Mouse (Mus musculus) layer of hippocampus, postnatal 14 days (tissue): ENCODE measurements around the gene Tbx10. TPM values are rescaled to one million over a fixed set of nuclear protein-coding genes. Genes with fewer than 3 reads are reported as not detected.
A peak's percentile ranks its signal among the peaks of the same experiment; 100 is the strongest.
"Not testable (repeated sequence)": the region's sequence is repeated elsewhere in the genome, so short reads cannot be mapped to it uniquely, and the experiment has no call there.

Source experiments
- DNase-seq, 2 experiments: peaks; one replicate each; pipeline ENCODE4 v3.0.0; 2021 to 2022; ENCODE audit warnings: low spot score in 2 of 2, mixed read lengths in 1 of 2
- long read RNA-seq, 2 experiments: library from polyadenylated mRNA; stranded (forward); transcript quantifications; one replicate each; pipeline ENCODE4 v2.0.0; 2021
- total RNA-seq, 2 experiments: library from RNA; stranded (reverse); gene quantifications; 2 replicates each; pipeline ENCODE4 v1.2.3; 2021

Gene Tbx10
- total RNA-seq, result not detected
- long read RNA-seq, experiment 1, result 0 reads
- long read RNA-seq, experiment 2, result 0 reads

GRCm38 (mm10) chr19:3992416-3992815 is at the start of gene Tbx10:
Tbx10 (plus strand) TSS chr19:3992752.
- no peak for DNase-seq

GRCm38 (mm10) chr19:3942986-3943735 is 49.4 kb upstream of the Tbx10 start:
- DNase-seq, result no peak

DNA sequence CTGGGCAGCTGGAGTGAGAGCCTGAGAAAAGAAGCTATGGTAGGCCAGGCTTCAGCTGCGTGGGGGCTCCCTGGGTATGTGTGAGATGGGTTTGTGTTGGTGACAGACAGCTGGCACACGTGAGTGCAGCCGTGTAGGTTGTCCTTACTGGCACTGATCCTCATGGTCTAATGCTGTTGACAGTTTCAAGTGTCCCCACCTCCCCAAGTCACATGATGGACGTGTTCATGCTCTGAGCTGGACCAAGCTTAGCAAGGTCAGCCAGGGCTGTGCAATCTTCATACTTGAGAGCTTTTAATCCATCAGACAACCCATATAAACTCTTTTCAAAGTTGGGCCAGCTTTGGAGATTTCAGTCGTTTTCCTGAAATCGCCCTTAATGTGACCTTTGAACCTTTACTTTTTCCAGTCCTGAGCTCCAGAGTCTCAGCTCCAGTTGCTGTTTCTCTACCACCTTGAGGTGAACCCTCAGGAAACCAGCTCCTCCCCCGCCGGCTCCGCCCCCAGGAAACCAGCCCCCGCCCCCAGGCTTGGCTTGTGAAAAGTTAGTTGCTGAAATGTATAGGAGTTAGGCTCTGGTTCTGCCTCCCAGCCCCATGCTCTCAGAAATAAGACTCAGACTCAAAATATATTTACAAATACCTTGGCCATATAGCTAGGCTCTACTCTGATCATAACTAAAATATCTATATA is 46.5 kb upstream of the Tbx10 start:
- DNase-seq, result no peak

DNA sequence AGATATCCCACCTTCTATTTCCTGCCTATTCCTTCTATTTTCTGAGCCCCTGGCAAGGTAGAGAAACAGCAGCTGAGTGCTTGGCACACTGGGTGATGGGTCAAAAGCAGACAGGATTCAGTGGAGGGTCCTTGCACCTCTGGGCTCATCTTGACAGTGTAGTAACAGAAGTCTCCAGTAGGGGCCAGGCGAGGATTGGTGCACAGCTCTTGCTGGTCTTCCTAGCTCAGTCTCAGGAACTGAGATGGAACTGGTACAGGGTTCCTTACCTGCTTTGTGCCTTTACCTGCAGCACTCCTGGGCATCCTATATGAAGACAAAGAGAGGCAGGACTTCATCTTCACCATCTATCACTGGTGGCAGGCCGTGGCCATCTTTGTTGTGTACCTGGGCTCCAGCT is 45.8 kb upstream of the Tbx10 start:
- DNase-seq, result peak; percentile 67 to 79

DNA sequence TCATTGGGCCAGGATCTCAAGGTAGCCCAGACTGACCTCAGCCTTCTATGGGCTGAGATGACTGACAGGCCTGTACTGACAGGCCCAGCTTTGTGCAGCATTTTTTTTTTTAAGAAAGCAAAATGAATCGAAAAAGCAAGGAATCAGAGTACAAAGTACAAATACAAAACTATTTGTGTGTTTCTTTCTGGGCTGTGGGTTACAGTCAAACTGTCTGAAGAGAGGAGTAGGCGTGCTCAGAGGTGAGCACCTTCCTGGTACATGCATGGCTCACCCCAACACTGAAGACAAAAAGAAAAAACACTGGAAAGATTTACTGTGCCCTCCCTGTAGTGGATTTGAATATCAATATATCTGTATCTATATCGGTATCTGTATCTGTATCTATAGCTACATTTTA is 44.7 kb upstream of the Tbx10 start:
- DNase-seq, result no peak

- DNase-seq, result no peak
Observed at GRCm38 (mm10) chr19:3948546-3948945, 44.0 kb upstream of the Tbx10 start.

DNA sequence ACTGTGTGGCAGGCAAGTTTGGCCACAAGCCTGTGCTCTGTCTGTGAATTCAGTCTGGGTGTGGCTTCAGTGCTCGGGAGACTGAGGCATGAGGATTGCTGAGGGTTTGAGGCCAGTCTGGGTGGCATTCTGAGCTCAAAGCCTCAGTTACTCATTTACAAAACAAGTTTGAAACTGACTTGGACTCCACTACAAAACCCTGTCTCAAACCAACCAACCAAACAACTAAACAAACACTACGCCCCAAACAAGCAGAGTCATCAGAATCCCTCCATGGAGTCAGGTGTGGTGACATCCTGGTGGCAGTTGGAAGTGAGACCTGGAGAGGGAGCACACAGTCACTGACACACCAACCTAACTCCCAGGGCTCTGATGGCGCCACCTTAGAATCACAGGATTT is 42.2 kb upstream of the Tbx10 start:
- no peak for DNase-seq

DNA sequence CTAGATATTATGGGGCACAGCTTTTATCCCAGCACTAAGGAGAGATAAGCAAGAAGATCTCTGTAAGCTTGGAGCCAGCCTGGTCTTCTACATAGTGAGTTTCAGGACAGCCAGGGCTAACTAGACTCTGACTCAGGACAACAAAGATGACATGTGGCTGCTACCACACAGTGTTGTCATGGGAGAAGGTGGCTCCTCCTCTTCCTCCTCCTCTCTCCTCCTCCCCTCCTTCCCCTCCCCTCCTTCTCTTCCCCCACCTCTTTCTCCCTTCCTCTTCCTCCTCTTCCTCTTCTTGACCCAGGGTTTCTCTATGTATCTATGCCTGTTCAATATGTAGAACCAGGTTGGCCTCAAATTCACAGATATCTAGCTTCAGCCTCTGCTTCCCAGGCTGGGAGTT is 41.1 kb upstream of the Tbx10 start:
- no peak for DNase-seq

DNA sequence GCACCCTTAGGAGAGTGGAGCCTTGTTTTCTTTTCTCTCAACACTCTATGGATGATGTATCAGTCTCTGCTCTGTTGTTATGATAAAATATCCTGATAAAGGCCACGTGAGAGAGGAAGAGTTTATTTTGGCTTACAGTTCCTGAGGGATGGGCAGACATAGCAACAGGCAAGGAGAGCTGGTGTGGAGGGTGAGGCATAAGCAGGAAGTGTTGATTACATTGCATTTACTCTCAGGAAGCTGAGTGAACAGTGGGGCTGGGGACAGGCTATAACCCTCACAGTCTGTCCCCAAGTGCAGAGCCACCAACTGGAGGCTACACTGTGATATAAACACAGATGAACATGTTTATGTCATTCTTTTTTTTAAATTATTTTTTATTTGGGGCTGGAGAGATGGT is 40.5 kb upstream of the Tbx10 start:
- DNase-seq, result no peak

DNA sequence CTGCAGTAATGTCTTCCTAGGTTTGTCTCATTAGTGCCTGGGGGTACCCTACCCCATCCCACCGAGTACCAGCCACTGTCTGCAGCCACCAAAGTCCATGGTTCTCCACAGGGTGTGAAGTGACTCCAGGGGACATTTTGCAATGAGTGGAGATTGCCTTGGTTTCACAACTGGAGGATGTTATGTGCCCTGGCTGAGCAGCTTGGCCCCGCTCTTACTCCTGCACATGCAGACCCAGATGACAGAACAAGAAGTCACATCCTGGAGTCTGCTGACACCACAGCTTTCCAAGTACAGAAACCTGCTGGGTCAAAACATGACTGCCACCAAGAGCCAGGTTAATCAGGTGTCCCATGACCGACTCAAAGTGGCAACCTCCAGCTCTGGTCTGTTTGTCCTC is 37.5 kb upstream of the Tbx10 start:
- no peak for DNase-seq

- DNase-seq, result no peak
Observed at GRCm38 (mm10) chr19:3955804-3956203, 36.7 kb upstream of the Tbx10 start.

- DNase-seq, result not testable (repeated sequence)
Observed at GRCm38 (mm10) chr19:3957296-3958036, 35.1 kb upstream of the Tbx10 start.

DNA sequence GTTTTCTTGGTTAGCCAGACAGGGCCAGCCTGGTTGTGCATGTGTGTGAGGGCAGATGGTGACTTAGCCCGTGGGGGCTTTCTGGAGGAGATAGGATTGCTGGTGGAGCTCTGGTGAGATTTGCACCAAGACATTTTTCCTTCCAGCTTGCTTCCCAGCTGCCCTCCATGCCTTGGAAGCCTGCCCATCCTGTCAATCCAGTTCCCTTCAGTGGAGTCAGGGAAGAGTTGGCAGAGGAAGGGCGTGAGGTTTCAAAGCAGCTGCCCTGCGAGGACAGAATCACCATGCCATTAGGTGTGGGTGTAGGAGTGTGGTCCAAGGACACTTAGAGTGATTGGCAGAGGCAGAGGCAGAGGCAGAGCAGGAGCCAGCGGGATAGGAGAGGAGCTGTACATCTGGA is 34.1 kb upstream of the Tbx10 start, which contains the start of gene Aldh3b3:
Aldh3b3 (plus strand) TSS at position 176 of the 400 bp plus-strand sequence.
- DNase-seq, result peak in 1 of 2 experiments; percentile 12

GRCm38 (mm10) chr19:3959030-3959429 is 33.5 kb upstream of the Tbx10 start:
- no peak for DNase-seq

GRCm38 (mm10) chr19:3960211-3960610 is 32.3 kb upstream of the Tbx10 start:
- no peak for DNase-seq

DNA sequence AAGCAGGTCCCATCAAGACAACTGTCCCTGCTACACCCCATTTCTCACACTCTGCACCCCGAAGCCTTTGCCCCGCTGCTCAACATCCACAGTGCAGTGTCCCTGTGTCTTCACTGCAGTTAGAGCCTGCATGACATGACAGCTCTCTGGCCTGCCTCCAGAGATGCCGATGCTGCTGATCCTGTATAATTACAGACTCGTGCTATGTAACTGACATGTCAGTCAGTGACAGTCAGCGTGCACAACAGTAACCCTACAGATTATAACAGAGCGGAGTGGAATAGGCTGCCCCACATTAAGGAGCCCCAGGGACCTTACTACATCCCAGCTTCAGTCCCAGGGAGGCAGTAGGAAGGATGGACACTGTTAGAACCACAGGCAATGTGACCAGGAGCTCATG is 30.7 kb upstream of the Tbx10 start:
- DNase-seq, result not testable (repeated sequence)

GRCm38 (mm10) chr19:3962469-3962868 is 30.1 kb upstream of the Tbx10 start:
- no peak for DNase-seq

GRCm38 (mm10) chr19:3964030-3964429 is 28.5 kb upstream of the Tbx10 start:
- DNase-seq, result no peak

DNA sequence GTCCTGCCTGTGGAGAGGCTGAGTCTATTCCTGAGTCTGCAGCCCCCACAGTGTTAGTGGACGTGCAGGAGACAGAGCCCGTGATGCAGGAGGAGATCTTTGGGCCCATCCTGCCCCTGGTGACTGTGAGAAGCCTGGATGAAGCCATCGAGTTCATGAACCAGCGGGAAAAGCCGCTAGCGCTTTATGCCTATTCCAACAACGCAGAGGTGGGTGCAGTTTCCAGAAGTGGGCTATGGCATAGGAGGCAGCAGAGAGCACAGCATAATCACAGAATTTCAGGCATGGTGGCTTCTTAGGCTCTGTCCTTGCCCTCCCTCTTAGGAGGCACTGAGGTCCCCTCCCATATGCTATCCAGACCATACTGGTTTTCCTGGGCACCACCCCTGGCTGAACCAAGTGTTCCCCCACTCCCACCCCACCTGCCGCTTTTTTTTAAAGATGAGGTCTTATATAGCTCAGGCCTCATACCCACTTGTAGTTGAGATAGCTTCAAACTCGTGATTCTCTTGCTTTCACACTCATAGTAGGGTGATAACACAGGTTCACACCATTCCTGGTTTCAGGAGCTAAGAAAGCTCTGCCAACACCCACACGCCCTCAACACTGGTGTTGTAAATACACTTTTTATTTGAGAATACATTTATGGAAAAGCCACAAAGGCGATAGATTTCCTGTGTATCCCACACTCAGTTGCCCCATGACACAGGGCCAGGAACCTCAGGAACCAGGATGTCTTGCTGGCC is 26.0 kb upstream of the Tbx10 start:
- DNase-seq, result no peak

GRCm38 (mm10) chr19:3967258-3967657 is 25.3 kb upstream of the Tbx10 start:
- no peak for DNase-seq

GRCm38 (mm10) chr19:3972229-3972628 is 20.3 kb upstream of the Tbx10 start, which contains the start of gene Aldh3b2:
Aldh3b2 (plus strand) TSS chr19:3972328.
- no peak for DNase-seq
